Mouse (Mus musculus): ENCODE measurements around the gene 1810013L24Rik. TPM values are rescaled to one million over a fixed set of nuclear protein-coding genes. Genes with fewer than 3 reads are reported as not detected.
A peak's percentile ranks its signal among the peaks of the same experiment; 100 is the strongest.
"Not testable (repeated sequence)": the region's sequence is repeated elsewhere in the genome, so short reads cannot be mapped to it uniquely, and the experiment has no call there.

The 1810013L24Rik gene
- polyA plus RNA-seq, 1 experiment from 2014 or later = 23.0 TPM

- ATAC-seq (ENCODE audit: low FRiP score) (no peak), DNase-seq (ENCODE audit: low spot score) (no peak)
- WGBS = 81% methylated on average over 5 of the region's 5 CpGs
- Histone ChIP-seq H3K27me3 (ENCODE audit: control insufficient read depth, insufficient read depth, low read length) (no peaks in the 10 kb centered on the region), H3K4me1 (replicated peaks; ENCODE audit: control insufficient read depth, insufficient read depth, low read length) (no peaks in the 10 kb centered on the region), H3K4me2 (replicated peaks; ENCODE audit: low read depth, low read length) (no peak overlapping the region), H3K9ac (ENCODE audit: low read depth, low read length) (no peak overlapping the region), H3K36me3 (ENCODE audit: control insufficient read depth, insufficient read depth, low read length) (no peaks in the 10 kb centered on the region), H3K4me3 (ENCODE audit: low read depth, low read length) (no peak overlapping the region), H3K27ac (ENCODE audit: low read depth, low read length) (no peak overlapping the region), H3K9me3 (ENCODE audit: control insufficient read depth, low read length) (no peaks in the 10 kb centered on the region)
These were observed 37.6 kb downstream of the 1810013L24Rik start for GRCm38 (mm10) chr16:8867406-8867955.

DNA sequence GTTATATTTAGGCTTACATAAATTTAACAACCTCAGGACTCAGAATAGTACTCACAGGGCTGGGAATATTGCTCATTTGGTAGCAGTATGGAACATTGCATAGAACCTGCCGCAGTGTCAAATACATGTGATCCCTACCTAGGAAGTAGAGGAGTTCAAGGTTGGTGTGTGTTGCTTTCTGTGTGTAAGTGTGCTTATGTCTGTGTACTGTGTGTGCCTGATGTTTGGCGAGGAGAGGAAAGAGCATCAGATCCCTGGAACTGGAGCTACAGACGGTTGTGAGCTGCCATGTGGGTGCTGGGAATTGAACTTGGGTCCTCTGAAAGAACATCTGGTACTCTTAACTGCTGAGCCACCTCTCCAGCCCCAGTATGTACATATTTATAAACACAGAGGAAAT lies 38.6 kb downstream of the 1810013L24Rik start:
- H3K9ac ChIP-seq (ENCODE audit: low read depth, low read length) = no peak overlapping the region
- H3K36me3 ChIP-seq (ENCODE audit: control insufficient read depth, insufficient read depth, low read length) = no peaks in the 10 kb centered on the region
- H3K27ac ChIP-seq (ENCODE audit: low read depth, low read length) = no peak overlapping the region
- no peaks in the 10 kb centered on the region for H3K27me3 ChIP-seq (ENCODE audit: control insufficient read depth, insufficient read depth, low read length)
- H3K9me3 ChIP-seq (ENCODE audit: control insufficient read depth, low read length) = no peaks in the 10 kb centered on the region
- no peak for ATAC-seq (ENCODE audit: low FRiP score)
- no peaks in the 10 kb centered on the region for H3K4me1 ChIP-seq (replicated peaks; ENCODE audit: control insufficient read depth, insufficient read depth, low read length)
- DNase-seq (ENCODE audit: low spot score) = no peak
- 91% methylated on average over 3 of the region's 3 CpGs for WGBS
- no peak overlapping the region for H3K4me2 ChIP-seq (replicated peaks; ENCODE audit: low read depth, low read length)
- no peak overlapping the region for H3K4me3 ChIP-seq (ENCODE audit: low read depth, low read length)

GRCm38 (mm10) chr16:8869715-8870114 lies 39.8 kb downstream of the 1810013L24Rik start:
- Histone ChIP-seq H3K9me3 (ENCODE audit: control insufficient read depth, low read length) (no peaks in the 10 kb centered on the region), H3K9ac (ENCODE audit: low read depth, low read length) (no peak overlapping the region), H3K36me3 (ENCODE audit: control insufficient read depth, insufficient read depth, low read length) (no peaks in the 10 kb centered on the region), H3K27ac (ENCODE audit: low read depth, low read length) (no peak overlapping the region), H3K27me3 (ENCODE audit: control insufficient read depth, insufficient read depth, low read length) (no peaks in the 10 kb centered on the region), H3K4me1 (replicated peaks; ENCODE audit: control insufficient read depth, insufficient read depth, low read length) (no peaks in the 10 kb centered on the region), H3K4me3 (ENCODE audit: low read depth, low read length) (no peak overlapping the region), H3K4me2 (replicated peaks; ENCODE audit: low read depth, low read length) (no peak overlapping the region)
- ATAC-seq (ENCODE audit: low FRiP score) (peak; percentile 68; the same call in 1 of the 2 replicates), DNase-seq (ENCODE audit: low spot score) (peak; percentile 78)
- 41% methylated on average over 2 of the region's 2 CpGs for WGBS

- no peak overlapping the region for H3K27ac ChIP-seq (ENCODE audit: low read depth, low read length)
- no peak overlapping the region for H3K4me3 ChIP-seq (ENCODE audit: low read depth, low read length)
- H3K9ac ChIP-seq (ENCODE audit: low read depth, low read length) = no peak overlapping the region
- 91% methylated on average over 6 of the region's 6 CpGs for WGBS
- no peaks in the 10 kb centered on the region for H3K4me1 ChIP-seq (replicated peaks; ENCODE audit: control insufficient read depth, insufficient read depth, low read length)
- DNase-seq (ENCODE audit: low spot score) (no peak), ATAC-seq (ENCODE audit: low FRiP score) (no peak)
- H3K9me3 ChIP-seq (ENCODE audit: control insufficient read depth, low read length) = no peaks in the 10 kb centered on the region
- no peak overlapping the region for H3K4me2 ChIP-seq (replicated peaks; ENCODE audit: low read depth, low read length)
- H3K27me3 ChIP-seq (ENCODE audit: control insufficient read depth, insufficient read depth, low read length) = no peaks in the 10 kb centered on the region
- H3K36me3 ChIP-seq (ENCODE audit: control insufficient read depth, insufficient read depth, low read length) = no peaks in the 10 kb centered on the region
These were observed 41.5 kb downstream of the 1810013L24Rik start for GRCm38 (mm10) chr16:8871376-8871775.

GRCm38 (mm10) chr16:8872019-8872418 lies 42.1 kb downstream of the 1810013L24Rik start:
- H3K4me3 ChIP-seq (ENCODE audit: low read depth, low read length) = no peak overlapping the region
- H3K4me2 ChIP-seq (replicated peaks; ENCODE audit: low read depth, low read length) = no peak overlapping the region
- no peaks in the 10 kb centered on the region for H3K9me3 ChIP-seq (ENCODE audit: control insufficient read depth, low read length)
- H3K36me3 ChIP-seq (ENCODE audit: control insufficient read depth, insufficient read depth, low read length) = no peaks in the 10 kb centered on the region
- 38% methylated on average over 5 of the region's 5 CpGs for WGBS
- no peak for DNase-seq (ENCODE audit: low spot score)
- no peak overlapping the region for H3K27ac ChIP-seq (ENCODE audit: low read depth, low read length)
- H3K4me1 ChIP-seq (replicated peaks; ENCODE audit: control insufficient read depth, insufficient read depth, low read length) = no peaks in the 10 kb centered on the region
- no peak for ATAC-seq (ENCODE audit: low FRiP score)
- no peak overlapping the region for H3K9ac ChIP-seq (ENCODE audit: low read depth, low read length)
- no peaks in the 10 kb centered on the region for H3K27me3 ChIP-seq (ENCODE audit: control insufficient read depth, insufficient read depth, low read length)

- no peaks in the 10 kb centered on the region for H3K9me3 ChIP-seq (ENCODE audit: control insufficient read depth, low read length)
- WGBS = 62% methylated on average over 3 of the region's 3 CpGs
- H3K9ac ChIP-seq (ENCODE audit: low read depth, low read length) = no peak overlapping the region
These were observed 42.6 kb downstream of the 1810013L24Rik start for GRCm38 (mm10) chr16:8872486-8872885.

DNA sequence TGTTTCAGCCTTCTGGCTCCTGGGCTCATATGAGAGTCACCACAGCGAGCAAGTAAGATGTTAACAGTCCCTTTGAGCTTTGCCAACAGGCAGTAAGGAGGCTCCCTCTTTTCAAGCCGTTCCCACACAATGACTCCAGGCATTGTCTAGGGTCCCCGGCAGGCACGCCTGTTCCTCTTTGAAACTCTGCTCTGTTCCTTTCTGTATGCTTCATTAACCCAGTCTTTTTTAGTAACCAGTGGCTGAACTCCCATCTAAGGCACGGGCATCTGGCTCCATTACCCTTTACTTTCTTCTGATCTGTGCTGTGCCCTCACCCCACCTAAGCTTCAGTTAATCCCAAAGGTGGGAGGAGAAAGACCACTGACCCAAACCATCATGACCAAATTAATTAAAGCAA lies 50.2 kb downstream of the 1810013L24Rik start:
- no peak overlapping the region for H3K4me2 ChIP-seq (replicated peaks; ENCODE audit: low read depth, low read length)
- H3K27me3 ChIP-seq (ENCODE audit: control insufficient read depth, insufficient read depth, low read length) = no peaks in the 10 kb centered on the region
- H3K9me3 ChIP-seq (ENCODE audit: control insufficient read depth, low read length) = no peaks in the 10 kb centered on the region
- no peak overlapping the region for H3K4me3 ChIP-seq (ENCODE audit: low read depth, low read length)
- 30% methylated on average over 5 of the region's 5 CpGs for WGBS
- no peaks in the 10 kb centered on the region for H3K4me1 ChIP-seq (replicated peaks; ENCODE audit: control insufficient read depth, insufficient read depth, low read length)
- ATAC-seq (ENCODE audit: low FRiP score) (peak; percentile 25; the same call in 1 of the 2 replicates), DNase-seq (ENCODE audit: low spot score) (peak; percentile 20)
- H3K36me3 ChIP-seq (ENCODE audit: control insufficient read depth, insufficient read depth, low read length) = no peaks in the 10 kb centered on the region
- H3K9ac ChIP-seq (ENCODE audit: low read depth, low read length) = no peak overlapping the region
- no peak overlapping the region for H3K27ac ChIP-seq (ENCODE audit: low read depth, low read length)

More at GRCm38 (mm10) chr16:8872486-8872885, 42.6 kb downstream of the 1810013L24Rik start:
- Histone ChIP-seq H3K4me3 (ENCODE audit: low read depth, low read length) (no peak overlapping the region), H3K36me3 (ENCODE audit: control insufficient read depth, insufficient read depth, low read length) (no peaks in the 10 kb centered on the region), H3K4me1 (replicated peaks; ENCODE audit: control insufficient read depth, insufficient read depth, low read length) (no peaks in the 10 kb centered on the region), H3K27ac (ENCODE audit: low read depth, low read length) (no peak overlapping the region), H3K27me3 (ENCODE audit: control insufficient read depth, insufficient read depth, low read length) (no peaks in the 10 kb centered on the region), H3K4me2 (replicated peaks; ENCODE audit: low read depth, low read length) (no peak overlapping the region)
- no peak for DNase-seq (ENCODE audit: low spot score)
- no peak for ATAC-seq (ENCODE audit: low FRiP score)

DNA sequence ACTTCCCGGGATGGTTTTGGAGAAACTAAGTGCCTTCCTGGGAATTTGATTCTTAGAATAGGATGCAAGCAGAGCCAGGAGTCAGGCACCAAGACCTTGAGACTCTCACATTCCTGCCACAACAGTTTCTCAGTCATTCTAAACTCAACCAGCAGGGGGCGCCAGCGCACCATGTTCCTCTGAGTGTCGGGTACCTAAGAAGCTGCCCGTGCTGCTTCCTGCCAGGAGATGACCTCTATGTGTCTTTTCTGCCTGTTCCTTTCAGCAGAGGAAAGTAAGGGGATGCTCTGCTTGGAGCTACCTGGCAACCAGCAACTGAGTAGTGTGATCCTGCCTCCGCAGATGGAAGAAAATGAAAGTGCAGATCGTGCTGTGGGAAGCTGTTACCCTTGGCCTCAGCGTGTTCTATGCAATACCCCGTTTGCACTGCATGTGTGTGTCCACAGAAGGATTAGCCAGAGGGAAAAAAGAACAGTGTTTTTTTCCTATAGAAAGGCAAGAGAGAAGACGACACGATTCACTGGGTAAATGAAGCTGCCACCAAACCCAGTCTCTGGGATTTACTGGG lies 53.9 kb downstream of the 1810013L24Rik start:
- H3K4me1 ChIP-seq (replicated peaks; ENCODE audit: control insufficient read depth, insufficient read depth, low read length) = no peaks in the 10 kb centered on the region
- H3K27ac ChIP-seq (ENCODE audit: low read depth, low read length) = no peak overlapping the region
- ATAC-seq (ENCODE audit: low FRiP score) (no peak), DNase-seq (ENCODE audit: low spot score) (peak; percentile 94)
- no peak overlapping the region for H3K9ac ChIP-seq (ENCODE audit: low read depth, low read length)
- 0 out of 2 replicates have a peak overlapping the region, but pooled peaks have one; percentile 3 for H3K4me2 ChIP-seq (replicated peaks; ENCODE audit: low read depth, low read length)
- H3K27me3 ChIP-seq (ENCODE audit: control insufficient read depth, insufficient read depth, low read length) = no peaks in the 10 kb centered on the region
- WGBS = 42% methylated on average over 11 of the region's 11 CpGs
- H3K4me3 ChIP-seq (ENCODE audit: low read depth, low read length) = no peak overlapping the region
- no peaks in the 10 kb centered on the region for H3K36me3 ChIP-seq (ENCODE audit: control insufficient read depth, insufficient read depth, low read length)
- H3K9me3 ChIP-seq (ENCODE audit: control insufficient read depth, low read length) = no peaks in the 10 kb centered on the region

- WGBS = 43% methylated on average over 4 of the region's 4 CpGs
These were observed 64.3 kb downstream of the 1810013L24Rik start for GRCm38 (mm10) chr16:8894214-8894613.

More at GRCm38 (mm10) chr16:8894214-8894613, 64.3 kb downstream of the 1810013L24Rik start:
- not testable (repeated sequence) for DNase-seq (ENCODE audit: low spot score); H3K4me1 ChIP-seq (replicated peaks; ENCODE audit: control insufficient read depth, insufficient read depth, low read length); H3K4me3 ChIP-seq (ENCODE audit: low read depth, low read length); ATAC-seq (ENCODE audit: low FRiP score); H3K27me3 ChIP-seq (ENCODE audit: control insufficient read depth, insufficient read depth, low read length); H3K9me3 ChIP-seq (ENCODE audit: control insufficient read depth, low read length); H3K4me2 ChIP-seq (replicated peaks; ENCODE audit: low read depth, low read length); H3K9ac ChIP-seq (ENCODE audit: low read depth, low read length); H3K36me3 ChIP-seq (ENCODE audit: control insufficient read depth, insufficient read depth, low read length); H3K27ac ChIP-seq (ENCODE audit: low read depth, low read length)

Data from hindbrain, embryonic 11.5 days (tissue).